Mouse (Mus musculus) left cerebral cortex, postnatal 25 days (tissue): Measurements from ENCODE around the gene Atp6v0a4. TPM values are rescaled to one million over a fixed set of nuclear protein-coding genes. Genes with fewer than 3 reads are reported as not detected.

ENCODE experiments used
- DNase-seq, 2 experiments: peaks; one replicate each; pipeline ENCODE4 v3.0.0; 2022; ENCODE audit warnings: low spot score in 2 of 2, mixed read lengths in 1 of 2
- intact Hi-C: fragments of 180-260 bp; cut with DNase I; formaldehyde crosslinking; loops from one replicate; pipeline ENCODE4 v1.15.1; 2025
- total RNA-seq, 2 experiments: library from RNA; stranded (reverse); gene quantifications; 2 replicates each; pipeline ENCODE4 v1.2.3; 2021

Gene Atp6v0a4
- total RNA-seq, 2 experiments from 2014 or later, result 1.9 to 3.1 TPM

DNA sequence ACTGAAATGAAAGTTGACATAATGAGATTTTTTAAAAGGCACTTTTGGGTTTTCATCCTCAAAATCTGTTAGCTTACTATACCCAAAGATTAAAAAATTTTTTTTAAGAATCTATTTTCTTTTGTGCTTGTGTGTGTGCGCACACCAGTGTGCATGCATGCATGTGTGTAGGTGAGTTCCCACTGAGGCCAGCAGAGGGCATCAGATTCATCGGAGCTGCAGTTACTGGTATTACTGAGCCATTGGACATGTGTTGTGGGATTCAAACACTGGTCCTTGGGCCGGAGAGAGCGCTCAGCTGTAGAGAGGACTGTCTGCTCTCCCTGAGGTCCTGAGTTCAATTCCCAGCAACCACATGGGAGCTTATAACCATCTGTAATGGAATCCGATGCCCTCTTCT is 5.5 kb upstream of the Atp6v0a4 start:
- DNase-seq, result no peak
- intact Hi-C loops, result no loop called here

- DNase-seq, result peak in 1 of 2 experiments; percentile 37
- intact Hi-C loops, result no loop called here
Observed at GRCm38 (mm10) chr6:38128115-38128514, 3.7 kb upstream of the Atp6v0a4 start.

DNA sequence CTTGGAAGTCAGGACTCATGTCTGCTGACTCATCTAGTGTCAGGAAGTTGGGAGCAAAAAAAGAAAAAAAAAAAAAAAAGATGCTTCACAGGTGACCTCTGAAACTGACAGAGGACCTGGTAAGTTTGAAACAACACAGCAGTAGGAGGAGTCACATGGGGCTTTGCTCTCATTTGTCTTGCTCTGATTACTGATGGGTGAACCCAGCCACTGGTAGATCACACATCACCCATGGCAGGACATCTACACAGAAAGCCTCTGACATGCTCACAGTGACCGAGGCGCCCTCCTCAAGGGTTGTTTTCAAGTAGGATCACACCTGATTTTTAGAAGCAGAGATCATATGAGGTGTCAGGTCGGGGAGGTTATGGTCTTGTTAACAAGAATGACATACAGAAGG is 1.1 kb upstream of the Atp6v0a4 start:
- intact Hi-C loops, result no loop called here
- DNase-seq, result no peak

- no peak for DNase-seq
- intact Hi-C loops, result no loop called here
Observed at GRCm38 (mm10) chr6:38124882-38125281, 496 bp upstream of the Atp6v0a4 start.

DNA sequence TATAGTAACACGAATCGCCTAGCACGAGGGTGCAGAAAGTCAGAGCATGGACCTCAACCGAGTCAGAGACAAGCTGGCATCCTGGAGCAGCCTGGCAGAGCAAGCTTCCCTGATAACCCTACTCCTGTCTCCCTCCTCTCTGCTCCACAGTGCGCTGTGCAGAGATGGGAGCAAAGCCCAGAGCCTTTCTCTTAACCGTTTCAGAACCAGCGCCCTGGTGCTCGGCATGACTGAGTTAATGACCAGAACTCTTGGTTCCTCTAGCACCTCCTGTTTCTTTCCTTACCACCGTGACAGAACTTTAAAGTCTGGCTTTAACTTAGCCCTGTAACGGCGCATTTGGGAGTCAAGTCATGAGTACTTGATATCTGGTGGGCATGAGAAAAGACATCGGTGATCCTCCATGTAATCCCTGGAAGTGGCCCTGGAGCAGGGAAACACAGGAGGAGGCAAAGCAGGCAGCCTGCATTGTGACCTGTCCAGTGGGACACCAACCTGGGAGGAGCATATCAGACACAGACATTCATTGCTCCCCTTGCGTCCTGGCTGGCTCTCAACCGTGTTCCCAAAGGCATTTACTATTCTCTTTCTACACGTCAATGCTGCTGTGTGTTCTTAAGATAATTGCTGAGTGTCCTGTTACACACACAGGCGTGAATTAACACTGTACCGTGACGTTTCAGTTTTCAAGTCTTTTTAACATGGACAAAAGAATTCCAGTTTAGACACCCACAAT is 747 bp downstream of the Atp6v0a4 start:
- intact Hi-C loops, result no loop called here
- no peak for DNase-seq

GRCm38 (mm10) chr6:38122791-38123190 is 1.6 kb downstream of the Atp6v0a4 start:
- DNase-seq, result no peak
- intact Hi-C loops, result no loop called here

DNA sequence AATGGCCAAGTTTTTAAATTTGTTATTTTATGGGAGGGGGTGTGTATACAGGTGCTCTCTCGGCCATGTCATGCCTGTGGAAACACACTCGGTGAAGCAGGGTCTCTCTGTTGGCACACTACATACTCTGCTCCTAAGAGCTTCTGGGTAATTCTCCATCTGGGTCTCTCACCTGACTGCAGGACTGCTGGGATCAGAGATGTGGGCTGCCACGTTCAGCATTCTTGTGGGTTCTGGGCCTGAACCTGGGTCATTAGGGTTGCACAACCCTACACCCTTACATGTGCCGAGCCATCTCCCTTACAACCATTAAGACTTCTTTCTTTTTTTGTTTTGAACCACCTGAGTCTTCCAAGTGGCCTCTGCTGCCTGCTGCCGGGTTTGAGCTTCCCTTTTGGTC is 2.5 kb downstream of the Atp6v0a4 start:
- no peak for DNase-seq
- intact Hi-C loops, result no loop called here

GRCm38 (mm10) chr6:38120681-38121371 is 3.6 kb downstream of the Atp6v0a4 start:
- DNase-seq, result no peak
- intact Hi-C loops, result no loop called here

GRCm38 (mm10) chr6:38118341-38118740 is 6.0 kb downstream of the Atp6v0a4 start:
- no peak for DNase-seq
- intact Hi-C loops, result no loop called here

- peak in 1 of 2 experiments; percentile 72 for DNase-seq
- intact Hi-C loops, result no loop called here
Observed at GRCm38 (mm10) chr6:38116107-38116770, 8.1 kb downstream of the Atp6v0a4 start.

DNA sequence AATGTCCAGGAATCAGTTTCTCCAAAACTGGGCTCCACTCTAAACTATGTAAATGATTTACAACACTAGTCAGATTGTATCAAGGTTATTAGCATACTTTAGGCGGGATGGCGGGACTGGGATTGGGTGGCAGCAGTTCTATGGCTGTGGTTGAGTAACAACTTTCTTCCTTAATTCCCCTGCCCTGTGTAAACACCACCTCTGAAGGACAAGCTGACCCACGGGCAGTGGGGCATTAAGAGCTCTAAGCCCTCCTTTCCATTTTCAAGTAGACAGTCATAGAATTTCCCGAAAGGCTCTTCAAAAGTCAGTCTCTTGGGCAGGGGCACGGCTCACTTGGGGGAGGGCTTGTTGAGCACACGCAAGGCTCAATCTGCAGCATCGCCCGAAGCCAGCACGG is 13.5 kb downstream of the Atp6v0a4 start:
- intact Hi-C loops, result no loop called here
- DNase-seq, result no peak

DNA sequence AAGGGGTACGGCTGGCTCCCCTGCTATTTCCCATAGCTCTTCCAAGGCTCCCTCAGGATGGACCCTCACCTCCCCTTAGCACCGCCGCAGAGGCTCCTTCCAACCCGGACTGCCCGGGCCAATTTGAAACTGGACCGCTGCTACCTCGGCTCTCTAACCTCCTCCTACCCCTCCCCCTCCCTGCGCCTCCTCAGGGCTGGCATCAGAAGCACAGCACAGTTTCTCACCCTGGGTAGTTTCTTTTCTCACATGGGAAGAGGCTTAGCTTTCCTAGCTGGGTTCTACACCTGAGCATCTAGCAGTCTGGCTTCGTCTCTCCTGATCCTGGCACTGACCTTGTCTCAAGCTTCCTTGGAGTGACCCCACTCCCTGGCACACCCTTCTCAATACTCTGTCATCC is 14.5 kb downstream of the Atp6v0a4 start:
- intact Hi-C loops, result no loop called here
- DNase-seq, result no peak

DNA sequence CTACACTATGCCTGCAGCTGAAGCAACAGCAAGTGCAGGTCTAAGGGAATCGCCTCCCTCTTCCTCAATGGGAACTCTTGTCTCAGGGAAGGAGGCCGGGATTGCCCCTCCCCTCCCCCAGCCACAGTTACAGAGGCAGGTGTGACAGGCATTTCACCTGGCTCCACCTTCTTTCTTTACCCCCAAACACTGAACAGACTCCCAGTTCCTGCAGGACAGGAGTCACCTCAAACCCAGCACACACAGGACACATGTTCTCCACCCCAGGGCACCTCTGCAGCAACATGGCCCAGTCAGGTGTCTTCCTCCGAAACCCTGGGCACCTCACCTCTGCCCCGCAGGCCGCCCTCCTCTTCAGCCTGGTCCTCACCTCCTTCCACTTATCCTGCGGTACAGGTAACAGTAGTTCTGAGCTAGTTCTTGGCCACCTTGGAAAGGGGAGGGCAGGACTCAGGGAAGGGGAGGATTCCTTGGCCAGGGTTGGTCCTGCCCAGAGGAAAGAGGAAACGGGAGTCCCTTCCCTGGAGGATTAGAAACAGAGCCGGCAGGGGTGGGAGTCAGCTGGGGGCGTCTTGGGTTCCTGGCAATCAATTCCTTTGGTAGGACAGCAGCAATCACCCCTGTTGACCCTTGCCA is 15.1 kb downstream of the Atp6v0a4 start, which contains the start of gene Tmem213:
Tmem213 (plus strand) TSS at position 96 of the 636 bp plus-strand sequence.
- intact Hi-C loops, result no loop called here
- no peak for DNase-seq

DNA sequence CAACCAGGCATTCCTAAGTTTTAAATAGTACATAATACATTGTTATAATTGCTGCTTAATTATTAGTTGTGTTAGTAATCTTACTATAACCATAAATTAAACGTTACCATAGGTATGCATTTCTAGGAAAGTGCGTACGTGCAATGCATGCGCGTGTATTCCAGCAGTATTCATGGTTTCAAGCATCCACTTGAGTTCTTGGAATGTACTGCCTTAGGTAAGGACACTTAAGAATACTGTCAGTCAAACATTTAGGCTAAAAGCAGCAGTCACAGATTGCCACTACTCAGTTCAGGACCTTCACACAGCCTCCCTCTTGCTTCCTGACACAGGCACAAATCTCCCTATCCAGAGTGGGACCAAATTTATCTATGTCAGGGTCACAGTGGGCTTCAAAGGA is 15.9 kb downstream of the Atp6v0a4 start:
- intact Hi-C loops, result no loop called here
- no peak for DNase-seq

DNA sequence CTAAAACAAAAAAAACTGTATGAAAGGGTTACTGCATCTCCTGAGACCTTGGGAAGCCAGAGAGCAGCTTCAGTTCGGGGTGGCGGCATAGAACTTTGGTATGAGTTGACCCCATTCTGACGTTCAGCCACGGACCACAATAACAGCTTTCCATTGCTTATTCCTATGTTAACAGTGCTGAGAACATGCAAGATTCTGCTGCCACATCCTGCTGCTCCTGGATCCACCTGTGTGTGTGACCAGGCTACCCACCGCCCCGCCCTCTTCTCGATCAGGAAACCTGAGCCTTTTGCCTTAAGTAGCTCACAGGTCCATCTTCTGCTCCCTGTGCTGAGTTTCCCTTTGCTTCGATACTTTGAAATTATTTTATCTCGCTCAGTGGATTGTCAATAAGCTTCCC is 18.5 kb downstream of the Atp6v0a4 start:
- DNase-seq, result no peak
- intact Hi-C loops, result no loop called here

GRCm38 (mm10) chr6:38103775-38104174 is 20.6 kb downstream of the Atp6v0a4 start:
- intact Hi-C loops, result no loop called here

GRCm38 (mm10) chr6:38102216-38102795 is 22.1 kb downstream of the Atp6v0a4 start:
- DNase-seq, result no peak
- intact Hi-C loops, result no loop called here

More at GRCm38 (mm10) chr6:38103775-38104174, 20.6 kb downstream of the Atp6v0a4 start:
- no peak for DNase-seq

GRCm38 (mm10) chr6:38096961-38097370 is 27.4 kb downstream of the Atp6v0a4 start:
- DNase-seq, result no peak
- intact Hi-C loops, result no loop called here

GRCm38 (mm10) chr6:38094701-38095100 is 29.7 kb downstream of the Atp6v0a4 start:
- DNase-seq, result no peak
- intact Hi-C loops, result no loop called here

DNA sequence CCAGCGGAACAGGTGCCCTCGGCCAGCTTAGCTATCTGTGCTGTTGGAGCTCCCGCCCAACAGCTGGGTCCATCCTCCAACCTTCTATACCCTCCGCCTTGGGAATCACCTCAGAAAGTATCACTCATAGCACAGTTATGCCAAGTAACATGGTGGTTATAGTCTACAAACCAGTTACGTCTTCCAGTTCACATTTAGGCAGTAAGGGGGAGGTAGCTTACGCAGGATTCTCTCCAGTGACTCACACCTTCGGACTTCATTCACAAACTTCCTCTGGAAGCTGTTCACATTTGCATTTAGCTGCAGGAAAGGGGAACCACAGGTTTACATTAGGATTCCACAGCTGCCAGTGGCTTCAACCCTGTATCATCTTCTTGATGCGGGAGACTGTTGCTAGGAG is 31.8 kb downstream of the Atp6v0a4 start:
- peak in 1 of 2 experiments; percentile 57 for DNase-seq
- intact Hi-C loops, result no loop called here
